Mouse (Mus musculus) layer of hippocampus, adult 9-11 months (tissue): ENCODE measurements at regions not wholly inside any gene's neighbourhood (a gene's known extent, or its start where the extent isn't known, plus 50 kb on each side); places are given as distances from the start of the nearest gene placed in this dataset.

ENCODE experiments used
- DNase-seq: peaks from one replicate; pipeline ENCODE4 v3.0.0; 2022

DNA sequence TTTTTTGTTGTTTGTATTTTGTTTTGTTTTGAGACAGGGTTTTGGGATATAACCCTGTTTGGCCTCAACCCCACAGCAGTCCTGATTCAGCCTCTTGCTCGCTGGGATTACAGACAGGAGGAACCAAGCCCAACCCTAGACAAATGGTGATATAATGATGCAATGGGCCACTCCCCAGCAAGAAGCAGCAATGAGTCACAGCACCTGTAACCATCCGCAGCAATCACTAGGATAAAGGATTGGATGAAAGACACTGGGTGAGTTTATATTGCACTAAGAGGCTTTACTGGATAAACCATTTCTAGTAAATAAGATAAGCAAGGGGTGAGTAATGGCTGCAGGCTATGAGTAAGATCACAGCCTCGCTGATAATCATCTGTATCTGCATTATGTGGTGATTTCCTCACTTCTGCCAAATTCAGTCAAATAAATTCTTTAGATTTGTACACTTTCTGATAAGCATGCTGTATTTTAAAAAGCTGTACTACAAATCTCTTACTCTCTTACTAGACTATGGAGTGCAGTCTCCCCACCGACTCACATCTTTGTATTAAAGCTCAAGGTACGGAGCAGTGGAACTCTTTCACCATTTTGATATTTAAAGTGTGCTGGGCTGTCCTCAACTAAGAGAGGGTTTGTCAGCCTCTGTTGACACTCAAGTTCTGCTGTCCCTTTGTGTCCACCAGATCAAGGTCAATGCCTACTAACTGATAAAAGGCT, 57.6 kb upstream of the Tle4 start:
- DNase-seq = no peak
